Mouse (Mus musculus) forebrain, embryonic 15.5 days (tissue): Measurements from ENCODE around the gene Itgam. TPM values are rescaled to one million over a fixed set of nuclear protein-coding genes. Genes with fewer than 3 reads are reported as not detected.
"Not testable (repeated sequence)": the region's sequence is repeated elsewhere in the genome, so short reads cannot be mapped to it uniquely, and the experiment has no call there.

ENCODE experiments used
- ATAC-seq: fragments of 200-750 bp; cut with Nextera tagmentation; replicated peaks from 2 replicates; pipeline ENCODE4 v1.8.0; 2017; ENCODE audit warnings: mild to moderate bottlenecking, moderate TSS enrichment, moderate library complexity
- H3K27ac ChIP-seq: fragments of 300-500 bp; sonication (generic); replicated peaks from 2 replicates; pipeline ENCODE4 v1.5.1; 2015; ENCODE audit warnings: mild to moderate bottlenecking, inconsistent platforms
- H3K27me3 ChIP-seq: fragments of 300-500 bp; sonication (generic); 2 replicates; pipeline ENCODE4 v1.6.1; 2015; ENCODE audit warnings: inconsistent platforms
- H3K36me3 ChIP-seq: fragments of 300-500 bp; sonication (generic); 2 replicates; pipeline ENCODE4 v1.6.1; 2015; ENCODE audit warnings: mild to moderate bottlenecking, inconsistent platforms
- H3K4me1 ChIP-seq: fragments of 300-500 bp; sonication (generic); 2 replicates; pipeline ENCODE4 v1.6.1; 2015; ENCODE audit warnings: inconsistent platforms
- H3K4me2 ChIP-seq: fragments of 300-500 bp; sonication (generic); replicated peaks from 2 replicates; pipeline ENCODE4 v1.6.1; 2015; ENCODE audit warnings: mild to moderate bottlenecking, inconsistent platforms
- H3K4me3 ChIP-seq: fragments of 300-500 bp; sonication (generic); 2 replicates; pipeline ENCODE4 v1.5.1; 2015; ENCODE audit warnings: mild to moderate bottlenecking, inconsistent platforms
- H3K9ac ChIP-seq: fragments of 300-500 bp; sonication (generic); replicated peaks from 2 replicates; pipeline ENCODE4 v1.6.1; 2015; ENCODE audit warnings: mild to moderate bottlenecking, inconsistent platforms
- H3K9me3 ChIP-seq: fragments of 300-500 bp; sonication (generic); 2 replicates; pipeline ENCODE4 v1.6.1; 2016; ENCODE audit warnings: inconsistent platforms
- WGBS: fragments of 180-500 bp; shearing (Covaris S2); methylation state at CpG from one replicate; pipeline ENCODE4 v1.1.7; 2015; ENCODE audit warnings: mixed read lengths; 5-methylcytosine and 5-hydroxymethylcytosine counted together
- polyA plus RNA-seq: library from polyadenylated mRNA; unstranded; fragments of >200 nt; fragmentation: Nextera tagmentation; extraction: Ambion mirVana; gene quantifications from 2 replicates; pipeline ENCODE4 v1.2.1, GENCODE M21; 2015

Gene Itgam
- polyA plus RNA-seq, 1 experiment from 2014 or later: 1.0 TPM

DNA sequence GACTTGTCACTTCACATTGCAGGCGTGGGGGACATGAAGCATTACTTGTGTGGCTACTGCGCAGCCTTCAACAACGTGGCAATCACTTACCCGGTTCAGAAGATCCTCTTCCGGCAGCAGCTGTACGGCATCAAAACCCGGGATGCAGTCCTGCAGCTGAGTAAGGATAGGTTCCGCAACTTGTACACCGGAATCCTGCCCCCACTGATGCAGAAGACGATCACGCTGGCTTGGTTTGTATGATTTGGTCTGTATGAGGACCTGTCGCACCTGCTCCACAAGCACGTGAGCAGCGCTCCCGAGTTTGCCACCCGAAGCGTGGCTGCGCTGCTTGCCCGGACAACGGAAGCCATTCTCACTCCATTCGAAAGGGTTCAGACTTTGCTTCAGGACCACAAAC, 91.6 kb downstream of the Itgam start, which contains the start of gene Itgad:
TSS of gene Itgad (plus strand) at position 301 of the 400 bp plus-strand sequence.
- no peak within 1 kb of the TSS for H3K27ac ChIP-seq
- 92% methylated on average over 21 of the region's 21 CpGs for WGBS
- H3K9ac ChIP-seq: no peak within 1 kb of the TSS
- H3K4me1 ChIP-seq: no peaks in the 10 kb centered on the region
- no peak within 1 kb of the TSS for H3K4me3 ChIP-seq
- no peaks in the 10 kb centered on the region for H3K27me3 ChIP-seq
- no peak within 1 kb of the TSS for H3K4me2 ChIP-seq
- no peaks in the 10 kb centered on the region for H3K9me3 ChIP-seq
- no peak for ATAC-seq
- H3K36me3 ChIP-seq: no peaks in the 10 kb centered on the region

DNA sequence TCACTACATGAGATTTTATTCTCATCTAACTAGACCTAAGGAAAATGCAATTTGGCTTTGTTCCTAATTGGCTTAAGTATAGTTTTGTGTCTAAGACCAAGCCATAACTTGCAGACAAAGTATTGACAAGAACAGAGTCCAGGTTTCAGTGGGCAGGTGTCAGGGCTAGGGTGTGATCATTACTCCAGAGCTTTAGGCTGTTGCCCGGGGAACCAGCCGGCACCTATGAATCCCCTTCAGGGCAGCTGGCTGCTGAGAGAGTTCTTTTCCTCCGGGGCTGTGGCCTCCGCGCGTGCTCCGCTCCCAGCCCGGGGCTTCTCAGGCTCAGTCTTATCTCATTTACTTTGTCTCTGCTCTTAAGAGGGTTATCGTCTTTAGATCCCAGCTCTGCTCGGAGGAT, 92.5 kb downstream of the Itgam start:
- no peak overlapping the region for H3K4me2 ChIP-seq

DNA sequence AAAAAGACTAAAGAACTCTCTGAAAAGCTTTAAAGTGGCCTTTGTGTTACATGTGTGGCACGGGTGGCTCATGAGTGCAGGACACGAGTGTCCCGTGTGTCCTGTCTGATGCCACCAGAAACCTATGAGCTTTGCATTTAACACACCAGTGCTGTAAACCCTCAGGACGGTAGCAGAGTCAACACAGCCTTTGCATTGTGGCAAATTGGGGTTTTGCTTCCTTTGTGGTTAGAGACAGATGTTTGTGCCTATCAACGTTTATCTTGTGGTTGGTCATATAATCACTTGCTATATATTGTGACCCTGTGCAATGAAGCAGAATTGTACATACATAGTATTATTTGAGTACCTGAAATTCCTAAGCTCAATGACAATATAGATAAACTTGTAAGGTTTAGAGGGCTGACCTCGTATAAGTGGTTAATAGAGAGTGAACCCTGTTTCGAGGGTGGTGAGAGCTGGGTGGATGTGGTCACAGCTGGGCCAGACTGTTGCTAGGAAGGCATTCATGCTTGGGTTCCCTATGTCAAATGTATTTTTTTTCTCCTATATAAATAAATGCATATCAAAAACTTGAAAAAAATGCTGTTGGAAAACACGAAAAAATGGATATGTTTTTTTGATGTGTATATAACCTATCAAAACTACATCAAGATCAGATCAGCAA, 96.4 kb downstream of the Itgam start:
- H3K4me3 ChIP-seq, ATAC-seq, H3K4me1 ChIP-seq, H3K4me2 ChIP-seq, H3K27me3 ChIP-seq, H3K36me3 ChIP-seq, H3K27ac ChIP-seq, H3K9me3 ChIP-seq, H3K9ac ChIP-seq: not testable (repeated sequence)
- 85% methylated on average over 8 of the region's 8 CpGs for WGBS

More for the DNA sequence above, 92.5 kb downstream of the Itgam start:
- Histone ChIP-seq H3K36me3 (no peaks in the 10 kb centered on the region), H3K9me3 (no peaks in the 10 kb centered on the region), H3K4me1 (no peaks in the 10 kb centered on the region), H3K9ac (no peak overlapping the region), H3K27ac (no peak overlapping the region), H3K4me3 (no peak overlapping the region), H3K27me3 (no peaks in the 10 kb centered on the region)
- 49% methylated on average over 10 of the region's 10 CpGs for WGBS
- ATAC-seq: no peak

DNA sequence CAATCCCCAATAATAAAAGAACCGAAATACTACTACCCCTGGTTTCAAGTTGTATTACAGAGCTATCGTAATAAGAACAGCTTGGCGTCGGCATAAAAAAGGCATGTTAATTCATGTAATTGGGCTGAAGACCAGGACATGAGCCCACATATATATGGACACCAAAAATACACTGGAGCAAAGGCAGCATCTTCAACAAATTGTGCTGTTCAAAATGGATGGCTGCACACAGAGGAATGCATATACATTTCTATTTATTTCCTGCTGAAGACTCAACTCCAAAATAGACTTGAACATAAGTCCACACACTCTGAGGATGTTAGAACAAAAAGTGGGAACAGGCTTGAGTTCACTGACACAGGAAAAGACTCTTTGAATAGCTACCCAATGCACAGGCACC, 101.6 kb downstream of the Itgam start:
- no peaks in the 10 kb centered on the region for H3K4me1 ChIP-seq
- H3K9ac ChIP-seq: no peak overlapping the region
- WGBS: 94% methylated on average over 4 of the region's 4 CpGs
- H3K36me3 ChIP-seq: no peaks in the 10 kb centered on the region
- no peak for ATAC-seq
- no peaks in the 10 kb centered on the region for H3K9me3 ChIP-seq
- no peak overlapping the region for H3K27ac ChIP-seq
- no peak overlapping the region for H3K4me3 ChIP-seq
- H3K27me3 ChIP-seq: no peaks in the 10 kb centered on the region
- H3K4me2 ChIP-seq: no peak overlapping the region

DNA sequence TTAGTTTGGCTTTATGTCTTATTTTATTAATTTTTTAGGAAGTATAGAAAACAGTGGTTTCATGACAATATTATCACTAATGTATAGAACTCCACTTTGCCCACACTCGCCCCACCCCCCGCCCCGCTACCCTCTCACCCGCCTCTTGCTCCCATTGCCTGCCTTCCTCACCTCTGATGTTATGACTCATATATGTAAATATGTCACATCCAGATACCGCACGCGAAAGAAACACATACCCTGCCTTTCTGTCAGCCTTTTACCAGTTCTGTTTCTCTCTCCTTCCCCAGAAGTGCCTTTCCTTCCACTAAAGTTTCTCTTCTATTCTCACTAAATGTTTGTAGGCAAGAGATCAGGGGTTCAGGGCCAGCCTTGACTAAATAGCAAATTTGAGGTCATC, 104.0 kb downstream of the Itgam start:
- WGBS: 92% methylated on average over 7 of the region's 7 CpGs
- H3K36me3 ChIP-seq: no peaks in the 10 kb centered on the region
- no peak overlapping the region for H3K9ac ChIP-seq
- no peaks in the 10 kb centered on the region for H3K27me3 ChIP-seq
- H3K4me3 ChIP-seq: no peak overlapping the region
- H3K9me3 ChIP-seq: no peaks in the 10 kb centered on the region
- no peak overlapping the region for H3K27ac ChIP-seq
- no peak for ATAC-seq
- H3K4me2 ChIP-seq: no peak overlapping the region
- H3K4me1 ChIP-seq: no peaks in the 10 kb centered on the region

Other genes starting within 250 kb of the Itgam start
- gene Stx4a, start 238.3 kb upstream of the Itgam start, polyA plus RNA-seq: 19.2 and 21.3 TPM in 2 replicates
- 34.5 and 37.4 TPM in 2 replicates for gene Stx1b, start 238.1 kb upstream of the Itgam start, polyA plus RNA-seq
- 13.2 and 13.7 TPM in 2 replicates for gene Zfp646, start 186.4 kb upstream of the Itgam start, polyA plus RNA-seq
- 46.2 and 48.4 TPM in 2 replicates for gene Zfp668, start 185.8 kb upstream of the Itgam start, polyA plus RNA-seq
- 0.78 and 0.92 TPM in 2 replicates for gene Prss53, start 171.7 kb upstream of the Itgam start, polyA plus RNA-seq
- not detected in 2 replicates for gene Gm21974, start 167.2 kb upstream of the Itgam start, polyA plus RNA-seq
- 65.7 and 69.7 TPM in 2 replicates for gene Vkorc1, start 167.0 kb upstream of the Itgam start, polyA plus RNA-seq
- 81.7 and 84.3 TPM in 2 replicates for gene Bckdk, start 158.6 kb upstream of the Itgam start, polyA plus RNA-seq
- gene Kat8, start 150.1 kb upstream of the Itgam start, polyA plus RNA-seq: 52.7 and 56.5 TPM in 2 replicates
- 0.20 and 0.29 TPM in 2 replicates for gene Prss8, start 132.5 kb upstream of the Itgam start, polyA plus RNA-seq
- gene Prss36, start 115.9 kb upstream of the Itgam start, polyA plus RNA-seq: 9.6 and 11.6 TPM in 2 replicates
- gene Fus, start 95.2 kb upstream of the Itgam start, polyA plus RNA-seq: 438 and 469 TPM in 2 replicates
- 4.1 and 6.7 TPM in 2 replicates for gene Pycard, start 68.8 kb upstream of the Itgam start, polyA plus RNA-seq
- not detected in 2 replicates for gene Trim72, start 58.7 kb upstream of the Itgam start, polyA plus RNA-seq
- not detected in 2 replicates for gene Gm49368, start within 50 bp of the Itgam start, polyA plus RNA-seq
- 0.27 TPM in 1 of 2 replicates, not detected in the other for gene Itgax, start 66.9 kb downstream of the Itgam start, polyA plus RNA-seq
- gene Itgad, start 91.7 kb downstream of the Itgam start, polyA plus RNA-seq: not detected in 2 replicates
- gene Cox6a2, start 143.7 kb downstream of the Itgam start, polyA plus RNA-seq: 0.78 TPM in 1 of 2 replicates, not detected in the other
- 11.0 and 12.0 TPM in 2 replicates for gene Armc5, start 174.7 kb downstream of the Itgam start, polyA plus RNA-seq
- 8.8 and 9.7 TPM in 2 replicates for gene 9130023H24Rik, start 175.4 kb downstream of the Itgam start, polyA plus RNA-seq
- gene Tgfb1i1, start 184.2 kb downstream of the Itgam start, polyA plus RNA-seq: 14.0 and 14.6 TPM in 2 replicates
- gene Slc5a2, start 203.0 kb downstream of the Itgam start, polyA plus RNA-seq: not detected in 2 replicates
- 13.1 and 14.2 TPM in 2 replicates for gene BC017158, start 235.5 kb downstream of the Itgam start, polyA plus RNA-seq